Mouse (Mus musculus) lung, postnatal 36 days (tissue): Measurements from ENCODE around the gene Nr1h2.

Source experiments
- DNase-seq: peaks from one replicate; pipeline ENCODE4 v3.0.0; 2022; ENCODE audit warnings: mixed read lengths

Gene Nr1h2

GRCm38 (mm10) chr7:44553826-44554225, at the start of gene Nr1h2:
Gene Nr1h2, minus strand, starts transcription at chr7:44553951.
- peak; percentile 98 for DNase-seq

- DNase-seq = no peak
Observed at GRCm38 (mm10) chr7:44603186-44603855, 49.6 kb upstream of the Nr1h2 start.

GRCm38 (mm10) chr7:44602443-44602842, 48.7 kb upstream of the Nr1h2 start:
- DNase-seq = no peak

DNA sequence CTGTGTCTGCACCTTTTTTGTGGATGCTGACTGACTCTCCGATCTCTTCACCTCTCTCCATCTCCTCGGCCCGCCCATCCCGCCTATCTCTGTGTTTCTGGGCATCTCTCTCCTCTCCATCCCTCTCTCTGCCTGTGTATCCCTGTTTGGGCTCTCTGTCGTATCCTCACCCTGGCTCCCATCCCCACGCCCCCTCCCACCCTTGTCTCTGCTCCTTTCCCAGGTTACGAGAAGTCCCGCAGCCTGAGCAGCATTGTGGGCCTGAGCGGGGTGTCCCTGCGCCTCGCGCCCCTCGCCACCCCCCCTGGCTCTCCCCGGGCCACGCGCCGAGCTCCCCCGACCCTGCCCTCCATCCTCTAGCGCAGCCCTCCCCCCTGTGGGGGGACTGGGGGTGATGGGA, 47.9 kb upstream of the Nr1h2 start:
- DNase-seq = no peak

DNA sequence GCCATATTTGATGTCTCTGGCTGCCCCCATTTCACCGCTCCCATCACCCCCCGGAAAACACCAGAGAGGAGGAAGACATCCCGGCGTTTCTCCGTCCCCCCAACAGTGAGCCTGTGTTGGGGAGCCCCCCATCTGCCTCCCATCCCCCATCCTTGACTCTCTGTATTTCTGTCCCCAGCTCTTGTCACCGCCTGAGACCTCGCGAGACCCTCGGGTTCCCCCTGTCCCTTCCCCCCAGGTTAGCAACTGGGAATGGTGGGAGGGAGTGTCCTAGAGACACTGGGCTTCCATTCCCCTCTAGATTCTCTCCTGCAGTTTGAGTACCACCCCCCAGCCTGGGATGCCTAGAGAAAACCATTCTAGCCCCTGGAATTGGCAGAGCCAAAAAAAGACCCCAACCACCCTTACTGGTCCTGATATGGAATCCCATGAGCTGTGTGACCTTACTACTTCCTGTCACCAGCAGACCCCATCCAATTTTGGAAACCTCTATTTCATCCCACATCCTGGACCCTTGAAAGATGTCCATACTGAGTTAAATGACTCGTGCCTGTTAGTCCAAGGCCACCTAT, 47.0 kb upstream of the Nr1h2 start:
- no peak for DNase-seq

- DNase-seq = no peak
Observed at GRCm38 (mm10) chr7:44598336-44598735, 44.6 kb upstream of the Nr1h2 start.

- DNase-seq = no peak
Observed at GRCm38 (mm10) chr7:44597666-44598065, 43.9 kb upstream of the Nr1h2 start.

DNA sequence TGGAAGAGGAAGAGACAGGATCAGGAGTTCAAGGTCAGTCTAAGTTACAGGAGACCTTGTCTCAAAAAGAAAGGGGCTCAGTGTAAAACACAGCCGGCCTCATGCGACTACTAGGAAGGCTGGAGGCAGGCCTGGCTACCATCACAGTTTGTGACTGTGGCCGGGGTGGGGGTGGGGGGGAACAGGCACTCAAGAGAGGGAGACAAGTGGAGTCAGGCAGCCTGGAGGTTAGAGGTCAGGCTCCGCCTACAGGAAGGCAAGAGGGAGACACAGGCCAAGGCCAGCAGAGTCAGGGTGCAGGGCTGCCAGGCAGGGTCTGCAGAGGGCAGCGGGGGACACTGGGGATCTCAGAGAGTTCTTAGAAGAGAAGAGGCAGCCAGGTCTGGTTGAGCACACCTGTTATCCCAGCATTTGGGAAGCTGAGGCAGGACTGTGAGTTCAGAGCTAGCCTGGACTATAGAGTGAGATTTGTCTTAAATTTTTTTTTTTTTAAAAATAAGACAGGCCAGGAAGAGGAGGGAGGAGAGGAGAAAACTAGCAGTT, 43.3 kb upstream of the Nr1h2 start:
- no peak for DNase-seq

- no peak for DNase-seq
Observed at GRCm38 (mm10) chr7:44596051-44596450, 42.3 kb upstream of the Nr1h2 start.

GRCm38 (mm10) chr7:44595131-44595561, 41.4 kb upstream of the Nr1h2 start:
- no peak for DNase-seq

DNA sequence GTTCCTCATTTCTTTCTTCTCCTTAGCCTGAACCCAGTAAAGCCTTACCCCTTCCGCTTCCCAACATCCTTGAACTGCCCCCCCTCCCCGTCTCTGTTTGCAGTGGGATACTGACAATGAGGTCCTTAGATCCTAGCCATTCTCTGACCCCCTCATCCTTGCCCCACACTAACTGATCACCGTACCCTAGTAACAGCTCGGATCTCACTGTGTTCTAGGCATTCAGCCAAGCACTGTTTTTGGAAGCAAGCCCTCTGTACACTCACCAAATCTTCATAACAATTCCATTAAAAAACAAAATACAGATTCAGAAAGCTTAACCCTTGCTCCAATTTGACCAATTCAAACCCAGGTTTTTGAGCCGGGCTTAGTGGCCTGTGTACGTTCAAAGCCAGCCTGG, 40.5 kb upstream of the Nr1h2 start:
- DNase-seq = no peak

GRCm38 (mm10) chr7:44593775-44594174, 40.0 kb upstream of the Nr1h2 start:
- DNase-seq = peak; percentile 87

- DNase-seq = no peak
Observed at GRCm38 (mm10) chr7:44593051-44593450, 39.3 kb upstream of the Nr1h2 start.

GRCm38 (mm10) chr7:44591348-44592116, 37.8 kb upstream of the Nr1h2 start:
- DNase-seq = no peak

- DNase-seq = peak; percentile 94
Observed at GRCm38 (mm10) chr7:44590402-44591347, 36.9 kb upstream of the Nr1h2 start, which contains the start of gene Kcnc3. Gene Kcnc3, plus strand, starts transcription at chr7:44590664.

GRCm38 (mm10) chr7:44589946-44590345, 36.2 kb upstream of the Nr1h2 start:
- no peak for DNase-seq

DNA sequence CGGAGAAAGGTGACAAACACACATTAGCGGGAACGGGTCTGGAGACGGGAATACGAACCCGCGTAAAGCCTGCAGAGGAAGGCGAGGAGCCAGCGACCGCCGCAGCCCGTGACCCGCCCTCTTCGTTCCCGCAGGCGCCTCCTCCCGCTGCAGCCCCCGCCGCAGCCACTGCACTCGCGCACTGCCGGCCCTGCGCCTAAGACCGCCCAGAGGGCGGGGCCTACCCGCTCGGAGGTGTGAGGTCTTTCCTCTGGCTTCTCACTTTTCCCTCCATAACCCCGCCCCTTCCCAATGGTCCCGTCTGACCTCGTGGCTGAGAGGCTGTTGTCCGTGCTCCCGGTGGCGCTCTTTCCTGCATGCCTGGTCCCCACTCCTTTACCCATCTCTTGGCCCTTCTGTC, 35.4 kb upstream of the Nr1h2 start:
- DNase-seq = peak; percentile 93

DNA sequence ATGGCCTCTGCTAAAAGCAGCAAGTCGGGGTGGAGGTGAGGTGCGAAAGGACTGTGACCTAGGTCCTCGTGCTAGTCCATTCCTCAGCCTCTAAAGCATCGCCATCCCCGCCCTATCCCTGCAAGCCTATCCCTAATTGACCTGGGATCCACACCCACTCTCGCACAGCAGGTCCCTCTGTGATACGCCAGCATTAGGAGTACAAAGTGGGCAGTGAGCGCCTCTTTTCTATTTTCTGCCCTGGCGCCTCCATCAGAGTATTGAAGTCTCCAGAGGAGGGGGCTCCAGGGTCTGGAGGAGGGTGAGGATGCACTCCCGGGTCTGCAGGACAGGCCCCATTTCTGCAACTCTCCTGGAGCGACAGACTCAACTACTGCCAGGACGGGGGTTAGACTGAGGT, 34.6 kb upstream of the Nr1h2 start:
- peak; percentile 31 for DNase-seq

DNA sequence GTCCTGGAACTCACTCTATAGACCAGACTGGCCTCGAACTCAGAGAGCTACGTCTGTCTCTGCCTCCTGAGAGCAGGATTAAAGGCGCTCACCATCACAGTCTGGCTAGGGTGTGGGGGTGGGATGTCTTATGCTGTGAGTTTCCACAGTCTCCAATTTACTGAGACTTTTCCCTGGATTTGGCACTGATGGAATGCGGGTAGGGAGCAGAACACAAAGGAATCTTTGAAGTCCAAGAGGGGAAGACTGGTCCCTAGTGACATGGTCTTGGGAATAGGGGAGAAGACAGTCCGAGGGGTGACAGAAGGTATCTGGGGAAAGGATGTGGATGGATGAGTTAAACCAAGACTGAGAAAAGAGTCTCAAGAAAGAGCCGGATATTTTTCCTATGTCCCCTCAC, 33.9 kb upstream of the Nr1h2 start:
- no peak for DNase-seq

DNA sequence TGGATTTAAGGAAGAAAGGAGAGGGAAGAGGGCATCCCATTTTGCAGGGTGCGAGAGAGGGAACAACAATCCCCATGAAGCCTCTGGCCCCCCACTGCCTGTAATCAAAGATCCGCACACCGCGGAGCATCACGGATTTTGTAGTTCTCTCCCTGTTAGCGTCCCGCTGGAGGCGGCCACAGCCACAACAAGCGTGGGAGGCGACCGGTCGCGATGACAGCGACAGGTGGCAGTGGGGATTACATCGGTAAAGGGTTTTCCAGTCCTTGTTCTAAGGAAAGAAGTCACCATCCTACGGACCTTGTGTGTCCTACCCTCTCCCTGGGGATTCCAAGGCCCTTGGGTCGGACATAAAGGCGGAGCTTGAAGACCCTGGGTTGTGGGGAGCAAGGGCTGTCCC, 33.2 kb upstream of the Nr1h2 start:
- DNase-seq = peak; percentile 43

DNA sequence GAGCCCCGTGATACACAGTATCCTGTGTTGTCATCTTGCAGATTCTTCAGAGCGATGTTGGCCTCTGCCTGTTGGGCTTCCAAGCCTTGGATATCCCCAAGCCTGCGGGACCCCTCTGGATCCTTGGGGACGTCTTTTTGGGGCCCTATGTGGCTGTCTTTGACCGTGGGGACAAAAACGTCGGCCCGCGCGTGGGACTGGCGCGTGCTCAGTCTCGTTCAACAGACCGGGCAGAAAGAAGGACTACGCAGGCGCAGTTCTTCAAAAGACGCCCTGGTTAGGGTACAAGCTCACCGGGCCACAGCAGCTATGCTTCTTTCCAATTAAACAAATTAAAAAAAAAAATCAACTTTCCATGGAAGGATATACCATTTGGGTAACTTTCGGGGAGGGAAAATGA, 32.8 kb upstream of the Nr1h2 start:
- DNase-seq = no peak

- DNase-seq = no peak
Observed at GRCm38 (mm10) chr7:44585606-44586005, 31.9 kb upstream of the Nr1h2 start.

- DNase-seq = no peak
Observed at GRCm38 (mm10) chr7:44584921-44585320, 31.2 kb upstream of the Nr1h2 start.
